Mouse (Mus musculus) frontal cortex, postnatal 25 days (tissue): ENCODE data around the gene Mcrs1.

ENCODE experiments used
- DNase-seq, 2 experiments: peaks; one replicate each; pipeline ENCODE4 v3.0.0; 2022; ENCODE audit warnings: low spot score in 2 of 2

Gene Mcrs1

GRCm38 (mm10) chr15:99213183-99213582 lies 38.6 kb downstream of the Mcrs1 start:
- no peak for DNase-seq

GRCm38 (mm10) chr15:99205959-99206358 lies 45.8 kb downstream of the Mcrs1 start:
- no peak for DNase-seq

GRCm38 (mm10) chr15:99198761-99199160 lies 53.0 kb downstream of the Mcrs1 start:
- DNase-seq, result no peak

- no peak for DNase-seq
These were observed 56.7 kb downstream of the Mcrs1 start for GRCm38 (mm10) chr15:99195043-99195442.

- DNase-seq, result no peak
These were observed 57.4 kb downstream of the Mcrs1 start for GRCm38 (mm10) chr15:99194358-99194757.
